Mouse (Mus musculus) right cerebral cortex, postnatal 10 days (tissue): ENCODE measurements around the gene Cpsf6.

ENCODE experiments used
- DNase-seq, 2 experiments: peaks; one replicate each; pipeline ENCODE4 v3.0.0; 2021; ENCODE audit warnings: low spot score in 2 of 2

Gene Cpsf6

GRCm38 (mm10) chr10:117385431-117385830 lies 5.6 kb upstream of the Cpsf6 start:
- DNase-seq = no peak

- no peak for DNase-seq
These were observed 5.2 kb upstream of the Cpsf6 start for GRCm38 (mm10) chr10:117385086-117385430.

GRCm38 (mm10) chr10:117384386-117385085 lies 4.7 kb upstream of the Cpsf6 start:
- DNase-seq = no peak

- no peak for DNase-seq
These were observed 4.1 kb upstream of the Cpsf6 start for GRCm38 (mm10) chr10:117383941-117384340.

DNA sequence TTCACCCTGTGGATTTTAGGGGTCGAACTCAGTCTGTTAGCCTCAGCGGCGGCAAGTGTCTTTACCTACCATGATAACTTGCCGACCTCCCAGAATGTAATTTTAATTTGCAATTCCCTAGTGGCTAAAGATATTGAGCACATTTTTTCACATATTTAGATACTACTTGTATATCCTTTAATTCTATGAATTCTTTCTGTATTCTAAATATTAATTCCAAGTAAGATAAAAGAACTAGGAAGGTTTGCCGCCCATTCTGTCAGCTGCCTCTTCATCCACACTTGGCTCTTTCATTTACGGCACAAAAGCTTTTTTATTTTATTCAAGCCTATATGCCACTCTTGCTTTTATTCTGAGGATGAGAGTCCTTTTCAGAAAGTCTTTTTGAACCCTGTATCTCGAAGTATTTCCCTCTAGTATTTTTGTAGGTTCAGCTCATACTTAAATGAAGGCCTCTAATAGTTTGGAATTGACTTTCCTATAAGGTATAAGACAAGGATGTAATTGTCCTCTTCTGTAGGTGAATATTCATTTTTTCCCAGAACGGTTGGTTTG lies 3.3 kb upstream of the Cpsf6 start:
- no peak for DNase-seq

- DNase-seq = no peak
These were observed 2.3 kb upstream of the Cpsf6 start for GRCm38 (mm10) chr10:117382146-117382545.

GRCm38 (mm10) chr10:117380721-117381570 lies 1.1 kb upstream of the Cpsf6 start:
- DNase-seq = no peak

DNA sequence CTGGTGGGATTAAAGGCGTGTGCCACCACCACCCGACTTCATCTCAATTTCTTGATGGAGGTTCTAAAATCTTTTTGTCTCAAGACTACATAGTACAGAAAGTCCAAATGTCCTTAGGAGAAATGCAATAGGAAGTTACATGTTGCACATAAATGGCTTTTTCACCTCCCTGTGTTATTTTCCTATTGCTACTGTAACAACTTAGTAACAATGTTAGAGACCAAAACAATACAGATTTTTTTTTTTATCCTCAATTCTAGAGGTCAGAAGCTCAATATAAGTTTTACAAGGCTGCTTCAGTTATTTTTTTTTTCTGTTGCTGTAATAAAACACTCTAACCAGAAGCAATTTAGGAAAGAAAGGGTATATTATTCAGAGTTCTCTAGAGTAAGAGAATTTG lies 374 bp downstream of the Cpsf6 start:
- DNase-seq = no peak

GRCm38 (mm10) chr10:117378642-117379041 lies 1.2 kb downstream of the Cpsf6 start:
- no peak for DNase-seq

- no peak for DNase-seq
These were observed 1.6 kb downstream of the Cpsf6 start for GRCm38 (mm10) chr10:117378291-117378555.

DNA sequence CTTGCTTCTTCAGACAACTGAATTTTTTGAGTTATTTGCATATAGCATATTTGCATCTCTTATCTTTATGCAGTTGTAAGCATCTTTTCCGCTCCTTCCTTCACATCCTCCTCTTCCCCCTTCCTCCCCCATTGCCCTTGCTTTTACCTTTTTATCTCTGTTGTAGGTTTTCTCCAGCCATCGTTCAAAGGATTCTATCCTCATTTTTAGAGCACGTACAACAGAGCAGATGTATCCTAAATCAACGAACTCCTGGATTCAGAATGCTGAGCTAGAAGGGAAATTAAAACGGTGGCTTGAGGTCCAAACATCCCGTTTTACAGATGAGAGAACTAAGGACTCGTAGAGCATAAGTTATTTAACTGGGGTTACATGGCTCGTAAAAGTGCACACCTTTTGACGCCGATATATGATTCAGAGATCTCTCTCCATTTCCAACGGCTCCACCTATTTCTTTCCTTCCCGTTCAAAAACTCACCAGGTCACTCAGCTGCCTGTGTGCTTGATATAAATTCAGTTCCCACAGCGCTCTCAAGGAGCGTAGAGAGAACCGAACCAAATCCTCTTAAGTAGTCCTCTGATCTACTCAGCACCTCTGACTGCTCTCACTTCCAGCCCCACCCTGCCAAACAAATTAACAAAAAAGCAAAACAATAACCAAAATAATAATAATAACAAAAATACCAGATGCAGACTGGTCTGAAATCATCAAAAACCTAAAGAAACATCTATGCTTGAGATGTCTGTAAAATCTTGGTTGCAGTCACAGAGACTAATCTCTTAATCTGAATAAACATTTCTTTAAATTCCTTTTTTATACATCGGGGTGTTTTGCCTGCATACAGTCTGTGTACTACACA lies 2.2 kb downstream of the Cpsf6 start:
- no peak for DNase-seq

- DNase-seq = peak; percentile 97 to 98
These were observed 3.1 kb downstream of the Cpsf6 start for GRCm38 (mm10) chr10:117376580-117377189.

DNA sequence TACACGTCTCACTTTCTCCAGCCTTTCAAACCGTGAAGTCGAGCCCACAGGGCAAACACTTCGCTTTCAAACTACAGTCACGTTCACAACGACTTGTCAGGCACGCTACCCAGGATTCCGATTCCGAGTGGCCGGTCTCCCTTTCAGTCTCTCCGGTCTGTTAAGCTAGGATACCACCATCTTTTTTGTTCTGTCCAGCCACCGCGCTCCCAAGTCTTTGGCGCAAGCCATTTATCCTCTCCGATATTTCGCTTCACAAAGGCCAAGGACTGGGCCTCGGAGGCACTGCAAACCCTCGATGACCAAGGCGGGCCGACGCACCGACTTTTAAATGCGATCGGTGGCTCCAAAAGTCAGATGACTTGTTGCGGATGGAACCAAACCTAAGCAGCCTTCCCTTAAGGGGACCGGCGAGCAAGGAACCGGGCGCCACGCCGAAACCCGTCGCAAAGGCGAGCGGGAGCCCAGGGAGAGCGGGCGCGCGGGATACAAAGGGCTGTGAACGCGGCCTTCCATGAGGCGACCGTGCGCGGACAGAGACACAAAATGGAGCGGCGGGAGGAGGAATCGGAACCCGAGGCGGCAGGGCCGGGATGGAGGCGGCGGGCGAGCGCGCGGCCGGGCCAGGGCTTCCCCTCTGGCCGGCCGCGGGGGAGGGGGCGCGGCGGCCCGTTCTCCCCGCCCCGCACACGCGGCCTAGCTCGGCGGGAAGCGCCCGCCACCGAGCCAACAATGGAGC lies 3.8 kb downstream of the Cpsf6 start:
- DNase-seq = peak; percentile 63 to 64

- peak in 1 of 2 experiments; percentile 19 for DNase-seq
These were observed 4.7 kb downstream of the Cpsf6 start for GRCm38 (mm10) chr10:117375163-117375562.

- peak; percentile 33 to 67 for DNase-seq
These were observed 16.7 kb downstream of the Cpsf6 start for GRCm38 (mm10) chr10:117363106-117363505.

DNA sequence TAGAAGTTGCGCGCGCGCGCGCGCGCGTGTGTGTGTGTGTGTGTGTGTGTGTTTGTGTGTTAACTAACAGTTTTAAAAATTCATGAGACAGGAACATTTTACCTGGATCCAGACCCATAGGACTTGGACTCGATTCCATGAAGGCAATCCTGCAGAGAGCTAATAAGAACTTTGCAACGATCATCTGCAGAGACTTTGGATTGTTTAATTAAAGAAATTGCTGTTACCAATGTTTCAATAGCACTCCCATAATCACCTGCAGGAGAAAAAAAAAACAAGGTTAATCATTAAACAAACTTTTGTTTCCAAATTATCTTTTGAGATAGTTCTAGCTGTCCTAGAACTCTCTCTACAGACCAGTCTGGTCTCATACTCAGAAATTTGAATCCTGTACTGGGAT lies 20.9 kb downstream of the Cpsf6 start:
- no peak for DNase-seq

DNA sequence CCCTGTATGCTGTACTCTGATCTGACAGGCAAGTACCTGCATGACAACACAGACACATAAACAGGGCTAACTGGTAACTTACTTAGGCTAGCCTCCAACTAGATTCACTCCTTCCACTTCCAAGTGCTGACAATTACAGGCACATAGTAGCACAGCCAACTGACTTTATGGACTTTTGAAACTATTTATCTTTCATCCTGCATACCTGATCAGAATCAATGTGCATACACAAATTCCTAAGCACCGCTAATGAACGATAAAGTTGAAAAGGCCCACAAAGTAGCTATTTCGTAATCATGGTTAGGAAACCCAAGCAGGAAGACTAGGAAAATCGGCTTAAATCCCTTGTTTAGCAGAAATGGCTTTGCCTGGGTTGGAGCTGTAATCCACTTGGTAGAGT lies 36.8 kb downstream of the Cpsf6 start:
- no peak for DNase-seq

GRCm38 (mm10) chr10:117342406-117342805 lies 37.4 kb downstream of the Cpsf6 start:
- DNase-seq = no peak

DNA sequence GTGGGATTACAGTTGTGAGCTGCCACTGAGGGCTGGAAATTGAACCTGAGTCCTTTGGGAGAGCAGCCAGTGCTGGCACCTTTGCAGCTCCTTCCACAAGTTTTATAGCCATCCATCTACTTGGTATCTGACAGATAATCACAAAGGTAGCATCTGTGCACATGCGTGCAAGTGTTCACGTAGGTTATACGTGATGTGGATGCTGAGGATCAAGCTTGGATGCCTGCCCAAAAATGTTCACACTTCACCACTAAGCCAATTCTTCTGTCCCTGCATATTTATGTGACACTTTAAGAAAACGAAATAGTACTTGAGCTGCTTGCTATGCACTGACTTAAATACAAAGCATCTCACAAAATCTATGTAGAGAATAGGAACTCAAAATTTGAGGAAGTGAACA lies 38.8 kb downstream of the Cpsf6 start:
- no peak for DNase-seq

DNA sequence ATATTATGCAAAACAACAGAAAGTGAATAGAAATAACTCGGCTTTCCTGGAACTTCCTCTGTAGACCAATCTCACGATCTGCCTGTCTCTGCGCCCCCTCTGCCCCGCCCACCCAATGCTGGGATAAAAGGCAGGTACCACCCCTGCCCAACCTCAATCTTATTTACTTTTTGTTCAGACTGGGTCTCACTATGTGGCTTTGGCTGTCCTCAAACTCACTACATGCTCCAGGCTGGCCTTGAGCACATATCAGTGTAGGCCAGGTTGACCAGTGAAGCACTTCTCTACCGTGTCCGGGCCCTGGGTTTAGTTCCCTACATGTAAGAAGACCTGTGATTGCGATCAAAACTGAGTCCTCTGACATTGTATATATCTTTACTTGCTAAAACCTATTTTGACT lies 40.6 kb downstream of the Cpsf6 start:
- no peak for DNase-seq

DNA sequence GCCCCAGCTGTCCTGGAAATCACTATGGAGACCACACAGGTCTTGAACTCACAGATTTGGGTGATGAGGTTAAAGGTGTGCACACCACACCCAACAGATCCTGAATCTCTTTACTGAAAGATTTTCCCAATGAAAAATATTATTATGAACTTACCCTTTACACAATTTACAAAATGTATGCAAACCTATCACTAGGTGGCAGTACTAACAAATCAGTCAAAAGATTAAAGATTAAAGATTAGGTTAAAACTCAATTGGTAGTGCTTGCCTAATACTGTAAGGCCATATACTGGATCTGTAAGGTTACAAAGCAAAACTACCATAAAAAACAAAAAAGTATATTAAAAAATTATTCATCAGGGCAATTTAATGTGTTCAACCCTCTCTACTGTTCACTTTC lies 41.9 kb downstream of the Cpsf6 start:
- DNase-seq = no peak
